Mouse (Mus musculus): ENCODE measurements around the gene Rapgef2. TPM values are rescaled to one million over a fixed set of nuclear protein-coding genes. Genes with fewer than 3 reads are reported as not detected.

Gene Rapgef2
- polyA plus RNA-seq, 1 experiment from 2014 or later = 4.4 TPM

DNA sequence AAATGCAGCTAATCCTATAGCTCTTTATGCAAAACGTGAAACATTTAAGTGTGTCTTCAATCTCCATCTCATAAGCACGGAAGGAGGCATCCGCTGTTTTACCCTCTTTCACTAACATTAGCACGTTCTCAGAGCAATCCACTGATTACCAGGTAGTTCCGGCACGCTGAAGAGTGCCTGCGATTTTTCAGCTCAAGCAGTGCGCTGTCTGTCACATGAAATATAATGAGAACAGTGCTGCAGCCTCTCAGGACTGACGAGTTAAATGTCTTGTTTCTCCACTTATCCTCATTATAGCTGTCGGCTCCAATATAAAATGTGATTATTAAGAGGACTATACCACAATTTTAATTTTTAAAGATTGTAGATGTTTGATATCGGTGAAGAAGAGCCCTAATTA is 94.8 kb downstream of the Rapgef2 start:
- Histone ChIP-seq H3K4me1 (ENCODE audit: control insufficient read depth, insufficient read depth, low read length) (peaks cover 15% of the 10 kb centered on the region; the same call in 1 of the 2 replicates), H3K27ac (ENCODE audit: low read length) (no peak overlapping the region), H3K4me3 (replicated peaks; ENCODE audit: low read length) (no peak overlapping the region), H3K9ac (ENCODE audit: low read length) (no peak overlapping the region), H3K9me3 (replicated peaks; ENCODE audit: control insufficient read depth, low read length) (no peaks in the 10 kb centered on the region), H3K4me2 (ENCODE audit: low read depth, low read length) (no peak overlapping the region), H3K27me3 (ENCODE audit: control insufficient read depth, insufficient read depth, low read length) (no peaks in the 10 kb centered on the region), H3K36me3 (ENCODE audit: control insufficient read depth, insufficient read depth, low read length) (no peaks in the 10 kb centered on the region)
- WGBS = 81% methylated on average over 11 of the region's 11 CpGs
- no peak for ATAC-seq (ENCODE audit: insufficient read depth, low FRiP score)

GRCm38 (mm10) chr3:79190377-79190776 is 95.9 kb downstream of the Rapgef2 start:
- 89% methylated on average over 3 of the region's 3 CpGs for WGBS
- Histone ChIP-seq H3K4me2 (ENCODE audit: low read depth, low read length) (no peak overlapping the region), H3K36me3 (ENCODE audit: control insufficient read depth, insufficient read depth, low read length) (no peaks in the 10 kb centered on the region), H3K27ac (ENCODE audit: low read length) (no peak overlapping the region), H3K4me1 (ENCODE audit: control insufficient read depth, insufficient read depth, low read length) (peaks cover 15% of the 10 kb centered on the region; the same call in 1 of the 2 replicates), H3K27me3 (ENCODE audit: control insufficient read depth, insufficient read depth, low read length) (no peaks in the 10 kb centered on the region), H3K9ac (ENCODE audit: low read length) (no peak overlapping the region), H3K9me3 (replicated peaks; ENCODE audit: control insufficient read depth, low read length) (no peaks in the 10 kb centered on the region), H3K4me3 (replicated peaks; ENCODE audit: low read length) (no peak overlapping the region)
- ATAC-seq (ENCODE audit: insufficient read depth, low FRiP score) = no peak

GRCm38 (mm10) chr3:79187912-79188311 is 98.4 kb downstream of the Rapgef2 start:
- no peak overlapping the region for H3K27ac ChIP-seq (ENCODE audit: low read length)
- no peak overlapping the region for H3K4me3 ChIP-seq (replicated peaks; ENCODE audit: low read length)
- no peak overlapping the region for H3K9ac ChIP-seq (ENCODE audit: low read length)
- ATAC-seq (ENCODE audit: insufficient read depth, low FRiP score) = no peak
- no peaks in the 10 kb centered on the region for H3K27me3 ChIP-seq (ENCODE audit: control insufficient read depth, insufficient read depth, low read length)
- WGBS = 94% methylated on average over 1 of the region's 1 CpGs
- 0 out of 2 replicates have a peak, but pooled peaks cover 4% of the 10 kb centered on the region for H3K4me1 ChIP-seq (ENCODE audit: control insufficient read depth, insufficient read depth, low read length)
- H3K36me3 ChIP-seq (ENCODE audit: control insufficient read depth, insufficient read depth, low read length) = no peaks in the 10 kb centered on the region
- no peaks in the 10 kb centered on the region for H3K9me3 ChIP-seq (replicated peaks; ENCODE audit: control insufficient read depth, low read length)
- H3K4me2 ChIP-seq (ENCODE audit: low read depth, low read length) = no peak overlapping the region

DNA sequence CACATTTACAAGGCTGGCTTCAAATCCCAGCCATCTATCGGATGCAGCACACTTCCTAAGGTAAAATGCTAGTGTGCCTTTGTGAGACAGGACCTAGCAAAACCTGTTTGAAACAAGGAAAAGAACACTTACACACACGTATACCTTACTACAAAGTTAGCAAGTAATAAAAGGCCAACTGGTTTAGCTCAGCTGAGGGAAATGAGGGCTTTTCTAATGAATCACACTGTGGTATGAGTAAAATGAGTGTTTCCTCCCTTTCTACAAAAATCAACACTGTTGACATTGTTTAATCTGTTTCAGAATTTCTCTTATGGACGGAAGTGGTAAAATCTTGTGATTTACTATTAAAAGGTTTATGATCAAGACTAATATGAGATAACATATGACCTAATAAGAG is 104.0 kb downstream of the Rapgef2 start:
- WGBS = 37% methylated on average over 3 of the region's 3 CpGs
- 0 out of 2 replicates have a peak, but pooled peaks have one; percentile 17 for ATAC-seq (ENCODE audit: insufficient read depth, low FRiP score)
- H3K4me1 ChIP-seq (ENCODE audit: control insufficient read depth, insufficient read depth, low read length) = peaks cover 44% of the 10 kb centered on the region

GRCm38 (mm10) chr3:79181248-79181991 is 104.9 kb downstream of the Rapgef2 start:
- Histone ChIP-seq H3K27me3 (ENCODE audit: control insufficient read depth, insufficient read depth, low read length) (no peaks in the 10 kb centered on the region), H3K9ac (ENCODE audit: low read length) (peak overlapping the region; percentile 60), H3K4me2 (ENCODE audit: low read depth, low read length) (peak overlapping the region; percentile 57), H3K4me3 (replicated peaks; ENCODE audit: low read length) (peak overlapping the region; percentile 31), H3K4me1 (ENCODE audit: control insufficient read depth, insufficient read depth, low read length) (peaks cover 46% of the 10 kb centered on the region), H3K27ac (ENCODE audit: low read length) (peak overlapping the region; percentile 97), H3K36me3 (ENCODE audit: control insufficient read depth, insufficient read depth, low read length) (no peaks in the 10 kb centered on the region), H3K9me3 (replicated peaks; ENCODE audit: control insufficient read depth, low read length) (no peaks in the 10 kb centered on the region)
- WGBS = 12% methylated on average over 24 of the region's 24 CpGs
- ATAC-seq (ENCODE audit: insufficient read depth, low FRiP score) = peak; percentile 92

More for the DNA sequence above, 104.0 kb downstream of the Rapgef2 start:
- peak overlapping the region; percentile 57 for H3K4me2 ChIP-seq (ENCODE audit: low read depth, low read length)
- no peak overlapping the region; the same call in 1 of the 2 replicates for H3K9ac ChIP-seq (ENCODE audit: low read length)
- no peaks in the 10 kb centered on the region for H3K36me3 ChIP-seq (ENCODE audit: control insufficient read depth, insufficient read depth, low read length)
- H3K4me3 ChIP-seq (replicated peaks; ENCODE audit: low read length) = no peak overlapping the region
- no peaks in the 10 kb centered on the region for H3K27me3 ChIP-seq (ENCODE audit: control insufficient read depth, insufficient read depth, low read length)
- no peaks in the 10 kb centered on the region for H3K9me3 ChIP-seq (replicated peaks; ENCODE audit: control insufficient read depth, low read length)
- H3K27ac ChIP-seq (ENCODE audit: low read length) = peak overlapping the region; percentile 97

DNA sequence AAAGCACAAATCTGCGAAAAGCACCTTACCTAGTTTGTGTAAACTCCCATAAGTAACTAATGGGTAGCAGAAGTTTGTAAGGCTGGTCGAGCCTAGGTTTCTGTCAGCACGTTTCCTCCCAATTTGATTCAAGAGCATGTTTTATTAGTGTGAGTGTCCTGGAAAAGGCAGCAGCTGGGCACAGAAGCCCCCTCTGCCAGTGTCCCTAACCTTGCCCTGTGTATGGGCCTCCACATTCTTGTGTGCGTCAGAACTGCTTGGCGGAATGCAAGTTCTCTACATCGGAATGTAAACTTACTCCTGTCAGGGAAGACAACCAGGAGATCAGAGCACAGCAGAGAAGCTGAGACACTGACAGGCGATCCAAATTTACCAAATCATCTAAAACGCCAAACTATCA is 106.2 kb downstream of the Rapgef2 start:
- no peak for ATAC-seq (ENCODE audit: insufficient read depth, low FRiP score)
- peaks cover 46% of the 10 kb centered on the region for H3K4me1 ChIP-seq (ENCODE audit: control insufficient read depth, insufficient read depth, low read length)

DNA sequence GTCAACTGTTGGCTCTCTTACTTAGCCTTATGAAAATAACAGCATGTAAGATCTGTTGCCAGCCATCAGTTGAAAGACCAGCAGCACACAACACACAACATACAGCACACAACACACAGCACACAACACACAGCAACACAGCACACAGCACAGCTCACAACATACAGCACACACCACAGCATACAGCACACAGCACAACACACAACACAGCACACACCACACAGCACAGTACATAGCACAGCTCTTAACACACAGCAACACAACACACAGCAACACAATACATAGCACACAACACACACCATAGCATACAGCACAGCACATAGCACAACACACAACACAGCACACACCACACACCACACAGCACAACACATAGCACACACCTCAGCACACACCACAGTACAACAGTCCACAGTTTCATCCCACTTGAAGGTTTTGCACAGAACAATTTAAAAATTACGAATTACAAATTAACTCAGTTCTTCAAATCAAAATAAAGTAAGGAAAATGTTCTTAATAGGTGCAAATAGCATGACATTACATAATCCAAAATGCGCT is 106.7 kb downstream of the Rapgef2 start:
- Histone ChIP-seq H3K4me1 (ENCODE audit: control insufficient read depth, insufficient read depth, low read length) (peaks cover 46% of the 10 kb centered on the region), H3K4me2 (ENCODE audit: low read depth, low read length) (peak overlapping the region; percentile 57), H3K9me3 (replicated peaks; ENCODE audit: control insufficient read depth, low read length) (no peaks in the 10 kb centered on the region)

More for the DNA sequence above, 106.2 kb downstream of the Rapgef2 start:
- Histone ChIP-seq H3K27ac (ENCODE audit: low read length) (peak overlapping the region; percentile 53), H3K4me2 (ENCODE audit: low read depth, low read length) (peak overlapping the region; percentile 57), H3K4me3 (replicated peaks; ENCODE audit: low read length) (0 out of 2 replicates have a peak overlapping the region, but pooled peaks have one; percentile 8), H3K9me3 (replicated peaks; ENCODE audit: control insufficient read depth, low read length) (no peaks in the 10 kb centered on the region), H3K9ac (ENCODE audit: low read length) (peak overlapping the region; percentile 57), H3K27me3 (ENCODE audit: control insufficient read depth, insufficient read depth, low read length) (no peaks in the 10 kb centered on the region), H3K36me3 (ENCODE audit: control insufficient read depth, insufficient read depth, low read length) (no peaks in the 10 kb centered on the region)
- WGBS = 29% methylated on average over 8 of the region's 8 CpGs

DNA sequence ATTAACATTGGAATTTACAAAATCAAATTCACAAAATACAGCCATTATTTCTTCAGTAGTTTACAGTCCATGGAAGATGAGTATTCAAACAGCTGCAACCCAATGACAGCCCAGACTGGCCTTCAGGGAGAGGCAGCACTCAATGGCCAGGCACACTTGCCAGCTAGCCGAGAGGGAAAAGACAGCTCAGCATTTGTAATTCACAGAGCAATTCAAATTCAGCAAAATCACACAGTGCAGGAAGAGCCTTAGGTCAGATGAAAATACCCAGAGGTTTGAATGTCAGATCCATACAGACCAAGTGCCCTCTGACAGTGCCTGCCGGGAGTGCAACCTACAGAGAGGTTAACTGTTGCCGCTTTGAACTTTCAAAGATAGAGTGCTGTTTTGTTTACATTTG is 107.6 kb downstream of the Rapgef2 start:
- Histone ChIP-seq H3K27me3 (ENCODE audit: control insufficient read depth, insufficient read depth, low read length) (no peaks in the 10 kb centered on the region), H3K27ac (ENCODE audit: low read length) (peak overlapping the region; percentile 23), H3K9ac (ENCODE audit: low read length) (no peak overlapping the region), H3K36me3 (ENCODE audit: control insufficient read depth, insufficient read depth, low read length) (no peaks in the 10 kb centered on the region), H3K4me2 (ENCODE audit: low read depth, low read length) (peak overlapping the region; percentile 57), H3K4me1 (ENCODE audit: control insufficient read depth, insufficient read depth, low read length) (peaks cover 46% of the 10 kb centered on the region), H3K4me3 (replicated peaks; ENCODE audit: low read length) (peak overlapping the region; percentile 9; the same call in 1 of the 2 replicates), H3K9me3 (replicated peaks; ENCODE audit: control insufficient read depth, low read length) (no peaks in the 10 kb centered on the region)
- no peak for ATAC-seq (ENCODE audit: insufficient read depth, low FRiP score)
- 32% methylated on average over 3 of the region's 3 CpGs for WGBS

More for the DNA sequence above, 106.7 kb downstream of the Rapgef2 start:
- no peaks in the 10 kb centered on the region for H3K27me3 ChIP-seq (ENCODE audit: control insufficient read depth, insufficient read depth, low read length)
- H3K9ac ChIP-seq (ENCODE audit: low read length) = peak overlapping the region; percentile 57
- H3K4me3 ChIP-seq (replicated peaks; ENCODE audit: low read length) = 0 out of 2 replicates have a peak overlapping the region, but pooled peaks have one; percentile 9
- peak overlapping the region; percentile 53 for H3K27ac ChIP-seq (ENCODE audit: low read length)
- 80% methylated on average over 2 of the region's 2 CpGs for WGBS
- no peak for ATAC-seq (ENCODE audit: insufficient read depth, low FRiP score)
- H3K36me3 ChIP-seq (ENCODE audit: control insufficient read depth, insufficient read depth, low read length) = no peaks in the 10 kb centered on the region

DNA sequence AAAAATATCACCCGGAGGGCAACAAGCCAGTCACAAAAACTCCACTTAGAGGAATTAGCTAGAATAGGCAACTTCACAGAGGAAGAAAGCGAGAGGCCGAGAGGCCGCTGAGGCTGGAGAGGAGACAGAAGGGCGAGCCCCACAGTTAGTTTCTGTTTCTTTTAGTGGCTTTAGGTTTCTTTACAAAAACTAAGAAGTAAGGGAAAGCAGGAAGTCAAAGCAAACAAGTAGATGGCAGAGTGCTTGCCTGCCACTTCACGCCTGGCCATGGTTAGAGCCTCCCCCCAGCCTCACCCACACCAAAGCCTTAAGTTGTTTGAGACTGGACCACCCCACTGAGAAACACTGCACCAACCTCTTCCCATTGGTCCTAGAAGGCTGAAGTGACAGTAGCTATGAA is 108.2 kb downstream of the Rapgef2 start:
- Histone ChIP-seq H3K4me1 (ENCODE audit: control insufficient read depth, insufficient read depth, low read length) (peaks cover 46% of the 10 kb centered on the region), H3K36me3 (ENCODE audit: control insufficient read depth, insufficient read depth, low read length) (no peaks in the 10 kb centered on the region), H3K9ac (ENCODE audit: low read length) (no peak overlapping the region), H3K27ac (ENCODE audit: low read length) (peak overlapping the region; percentile 56), H3K27me3 (ENCODE audit: control insufficient read depth, insufficient read depth, low read length) (no peaks in the 10 kb centered on the region), H3K9me3 (replicated peaks; ENCODE audit: control insufficient read depth, low read length) (no peaks in the 10 kb centered on the region), H3K4me2 (ENCODE audit: low read depth, low read length) (peak overlapping the region; percentile 17; the same call in 1 of the 2 replicates), H3K4me3 (replicated peaks; ENCODE audit: low read length) (no peak overlapping the region)
- WGBS = 58% methylated on average over 6 of the region's 6 CpGs
- no peak for ATAC-seq (ENCODE audit: insufficient read depth, low FRiP score)
